Mouse (Mus musculus): Measurements from ENCODE around the gene Sprr2a1.

DNA sequence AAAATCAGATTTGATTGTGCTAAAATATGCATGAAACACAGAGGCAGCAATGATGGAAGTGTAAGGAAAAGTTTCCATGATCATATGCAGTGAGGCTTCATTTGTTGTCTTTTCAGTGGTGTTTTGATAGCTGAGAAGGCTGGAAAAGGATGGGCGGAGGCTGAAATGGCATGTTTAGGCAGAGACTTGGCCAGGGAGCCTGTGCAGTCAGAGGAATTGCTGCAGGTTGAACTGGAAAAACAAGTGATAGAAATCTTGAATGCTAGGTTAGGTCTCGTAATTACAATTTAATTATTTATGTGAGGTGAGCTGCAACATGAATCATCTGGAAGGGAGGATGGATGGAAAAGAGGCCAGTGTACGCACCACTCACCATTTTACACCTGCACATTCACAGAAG, 45.8 kb upstream of the Sprr2a1 start:
- TF ChIP-seq CTCF (IDR thresholded peaks at IDR 0.05) (no peak), EP300 (IDR thresholded peaks at IDR 0.05; ENCODE audit: insufficient read depth, low read depth, low read length) (no peak)

Measured in heart, adult 2 months (tissue).